Mouse (Mus musculus): ENCODE results near the gene Mipep. TPM values are rescaled to one million over a fixed set of nuclear protein-coding genes. Genes with fewer than 3 reads are reported as not detected.

Gene Mipep
- polyA plus RNA-seq, 1 experiment from 2014 or later = 20.4 TPM

GRCm38 (mm10) chr14:60851632-60852031 is 67.3 kb downstream of the Mipep start:
- no peak overlapping the region for H3K27ac ChIP-seq (ENCODE audit: low read depth, low read length)
- no peak for ATAC-seq (ENCODE audit: low read depth)
- WGBS = 93% methylated on average over 5 of the region's 5 CpGs
- H3K9me3 ChIP-seq (ENCODE audit: control insufficient read depth, low read length) = no peaks in the 10 kb centered on the region
- 0 out of 2 replicates have a peak, but pooled peaks cover 4% of the 10 kb centered on the region for H3K36me3 ChIP-seq (ENCODE audit: control insufficient read depth, insufficient read depth, low read length)
- H3K4me1 ChIP-seq (ENCODE audit: control insufficient read depth, insufficient read depth, low read length) = no peaks in the 10 kb centered on the region
- no peak overlapping the region for H3K9ac ChIP-seq (replicated peaks; ENCODE audit: low read depth, low read length)
- H3K4me3 ChIP-seq (ENCODE audit: low read depth, low read length) = no peak overlapping the region
- H3K27me3 ChIP-seq (ENCODE audit: control insufficient read depth, insufficient read depth, low read length) = no peaks in the 10 kb centered on the region
- no peak overlapping the region for H3K4me2 ChIP-seq (ENCODE audit: low read depth, low read length)

- WGBS = 59% methylated on average over 7 of the region's 7 CpGs
- Histone ChIP-seq H3K27ac (ENCODE audit: low read depth, low read length) (no peak overlapping the region), H3K36me3 (ENCODE audit: control insufficient read depth, insufficient read depth, low read length) (no peaks in the 10 kb centered on the region), H3K4me2 (ENCODE audit: low read depth, low read length) (no peak overlapping the region), H3K9me3 (ENCODE audit: control insufficient read depth, low read length) (no peaks in the 10 kb centered on the region), H3K4me3 (ENCODE audit: low read depth, low read length) (no peak overlapping the region), H3K9ac (replicated peaks; ENCODE audit: low read depth, low read length) (no peak overlapping the region), H3K4me1 (ENCODE audit: control insufficient read depth, insufficient read depth, low read length) (no peaks in the 10 kb centered on the region), H3K27me3 (ENCODE audit: control insufficient read depth, insufficient read depth, low read length) (no peaks in the 10 kb centered on the region)
- no peak for ATAC-seq (ENCODE audit: low read depth)
Observed at GRCm38 (mm10) chr14:60856199-60856912, 72.0 kb downstream of the Mipep start.

DNA sequence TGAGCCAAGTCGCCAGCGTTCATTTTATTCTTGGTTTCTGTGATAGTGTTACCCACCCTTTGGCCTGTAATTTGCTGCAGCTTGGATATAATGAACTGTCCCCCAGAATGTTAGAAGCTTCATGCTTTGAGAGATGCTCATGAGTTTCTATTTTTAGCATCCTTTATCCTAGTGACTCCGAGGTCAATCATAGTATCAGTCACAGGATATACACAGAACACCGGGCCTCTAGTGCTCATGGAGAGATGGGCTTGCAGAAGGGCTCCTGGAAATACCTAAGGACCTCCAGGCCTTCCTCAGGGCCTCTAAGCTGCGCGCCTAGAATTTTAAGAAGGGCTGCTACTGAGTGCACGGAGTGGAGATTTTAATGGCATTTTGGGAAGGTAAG is 72.5 kb downstream of the Mipep start:
- Histone ChIP-seq H3K9ac (replicated peaks; ENCODE audit: low read depth, low read length) (no peak overlapping the region), H3K4me2 (ENCODE audit: low read depth, low read length) (no peak overlapping the region), H3K4me3 (ENCODE audit: low read depth, low read length) (no peak overlapping the region), H3K4me1 (ENCODE audit: control insufficient read depth, insufficient read depth, low read length) (no peaks in the 10 kb centered on the region), H3K27me3 (ENCODE audit: control insufficient read depth, insufficient read depth, low read length) (no peaks in the 10 kb centered on the region), H3K27ac (ENCODE audit: low read depth, low read length) (no peak overlapping the region), H3K9me3 (ENCODE audit: control insufficient read depth, low read length) (no peaks in the 10 kb centered on the region), H3K36me3 (ENCODE audit: control insufficient read depth, insufficient read depth, low read length) (no peaks in the 10 kb centered on the region)
- WGBS = 84% methylated on average over 7 of the region's 7 CpGs
- no peak for ATAC-seq (ENCODE audit: low read depth)

- H3K4me1 ChIP-seq (ENCODE audit: control insufficient read depth, insufficient read depth, low read length) = no peaks in the 10 kb centered on the region
- H3K9ac ChIP-seq (replicated peaks; ENCODE audit: low read depth, low read length) = no peak overlapping the region
- 54% methylated on average over 3 of the region's 3 CpGs for WGBS
- no peaks in the 10 kb centered on the region for H3K36me3 ChIP-seq (ENCODE audit: control insufficient read depth, insufficient read depth, low read length)
- ATAC-seq (ENCODE audit: low read depth) = no peak
- no peaks in the 10 kb centered on the region for H3K9me3 ChIP-seq (ENCODE audit: control insufficient read depth, low read length)
- no peak overlapping the region for H3K4me2 ChIP-seq (ENCODE audit: low read depth, low read length)
- no peak overlapping the region for H3K4me3 ChIP-seq (ENCODE audit: low read depth, low read length)
- H3K27ac ChIP-seq (ENCODE audit: low read depth, low read length) = no peak overlapping the region
- no peaks in the 10 kb centered on the region for H3K27me3 ChIP-seq (ENCODE audit: control insufficient read depth, insufficient read depth, low read length)
Observed at GRCm38 (mm10) chr14:60863396-60863795, 79.0 kb downstream of the Mipep start.

DNA sequence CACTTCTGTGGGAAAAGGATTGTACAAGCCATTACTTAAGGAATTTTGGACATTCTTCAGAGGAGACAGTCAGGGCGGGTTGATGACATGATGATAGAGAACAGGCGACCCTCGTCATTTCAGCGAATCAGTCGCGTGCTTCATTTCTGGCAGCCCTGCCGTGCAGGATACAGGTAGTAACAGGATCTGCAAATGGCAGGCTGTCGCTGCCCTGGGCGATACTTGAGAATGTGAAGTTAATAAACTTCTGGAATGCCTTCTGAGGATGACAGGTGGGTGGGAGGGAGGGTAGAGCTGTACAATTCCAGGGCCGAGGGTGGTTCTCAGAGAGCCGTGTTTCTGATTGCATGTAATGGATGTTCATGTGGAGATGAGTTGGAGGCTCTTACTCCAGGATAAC is 82.0 kb downstream of the Mipep start:
- Histone ChIP-seq H3K9ac (replicated peaks; ENCODE audit: low read depth, low read length) (no peak overlapping the region), H3K4me1 (ENCODE audit: control insufficient read depth, insufficient read depth, low read length) (no peaks in the 10 kb centered on the region), H3K9me3 (ENCODE audit: control insufficient read depth, low read length) (no peaks in the 10 kb centered on the region), H3K36me3 (ENCODE audit: control insufficient read depth, insufficient read depth, low read length) (no peaks in the 10 kb centered on the region), H3K27ac (ENCODE audit: low read depth, low read length) (no peak overlapping the region), H3K27me3 (ENCODE audit: control insufficient read depth, insufficient read depth, low read length) (no peaks in the 10 kb centered on the region), H3K4me3 (ENCODE audit: low read depth, low read length) (no peak overlapping the region), H3K4me2 (ENCODE audit: low read depth, low read length) (no peak overlapping the region)
- ATAC-seq (ENCODE audit: low read depth) = no peak
- WGBS = 79% methylated on average over 11 of the region's 11 CpGs

DNA sequence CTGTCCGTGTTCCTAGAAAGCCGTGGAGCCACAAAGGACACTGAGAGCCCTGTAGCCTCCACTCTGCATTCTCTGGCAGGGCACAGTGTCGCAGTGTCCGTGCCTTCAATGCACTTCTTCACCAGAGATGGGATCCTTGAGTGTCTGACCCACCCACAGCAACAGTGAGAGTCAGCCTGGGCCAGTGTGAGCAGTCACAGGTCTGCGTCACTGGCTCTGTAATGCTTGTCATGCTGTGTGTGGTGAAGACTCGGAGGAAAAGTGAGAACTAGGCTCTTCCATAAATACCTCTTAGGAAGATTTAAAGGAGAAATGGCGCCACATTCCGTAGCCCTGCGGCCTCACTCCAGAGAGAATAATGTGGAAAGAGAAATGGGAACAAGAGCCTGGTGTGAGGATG is 84.0 kb downstream of the Mipep start:
- H3K9ac ChIP-seq (replicated peaks; ENCODE audit: low read depth, low read length) = no peak overlapping the region
- WGBS = 19% methylated on average over 9 of the region's 9 CpGs
- H3K27ac ChIP-seq (ENCODE audit: low read depth, low read length) = no peak overlapping the region
- H3K4me1 ChIP-seq (ENCODE audit: control insufficient read depth, insufficient read depth, low read length) = no peaks in the 10 kb centered on the region
- no peaks in the 10 kb centered on the region for H3K36me3 ChIP-seq (ENCODE audit: control insufficient read depth, insufficient read depth, low read length)
- H3K9me3 ChIP-seq (ENCODE audit: control insufficient read depth, low read length) = no peaks in the 10 kb centered on the region
- H3K4me3 ChIP-seq (ENCODE audit: low read depth, low read length) = no peak overlapping the region
- H3K27me3 ChIP-seq (ENCODE audit: control insufficient read depth, insufficient read depth, low read length) = no peaks in the 10 kb centered on the region
- no peak overlapping the region for H3K4me2 ChIP-seq (ENCODE audit: low read depth, low read length)
- no peak for ATAC-seq (ENCODE audit: low read depth)

- Histone ChIP-seq H3K27me3 (ENCODE audit: control insufficient read depth, insufficient read depth, low read length) (no peaks in the 10 kb centered on the region), H3K4me2 (ENCODE audit: low read depth, low read length) (no peak overlapping the region), H3K36me3 (ENCODE audit: control insufficient read depth, insufficient read depth, low read length) (no peaks in the 10 kb centered on the region; the same call in 1 of the 2 replicates), H3K4me3 (ENCODE audit: low read depth, low read length) (no peak overlapping the region), H3K9ac (replicated peaks; ENCODE audit: low read depth, low read length) (no peak overlapping the region), H3K9me3 (ENCODE audit: control insufficient read depth, low read length) (no peaks in the 10 kb centered on the region), H3K27ac (ENCODE audit: low read depth, low read length) (no peak overlapping the region), H3K4me1 (ENCODE audit: control insufficient read depth, insufficient read depth, low read length) (no peaks in the 10 kb centered on the region)
- WGBS = 95% methylated on average over 8 of the region's 8 CpGs
- no peak for ATAC-seq (ENCODE audit: low read depth)
Observed at GRCm38 (mm10) chr14:60871831-60872230, 87.5 kb downstream of the Mipep start.

DNA sequence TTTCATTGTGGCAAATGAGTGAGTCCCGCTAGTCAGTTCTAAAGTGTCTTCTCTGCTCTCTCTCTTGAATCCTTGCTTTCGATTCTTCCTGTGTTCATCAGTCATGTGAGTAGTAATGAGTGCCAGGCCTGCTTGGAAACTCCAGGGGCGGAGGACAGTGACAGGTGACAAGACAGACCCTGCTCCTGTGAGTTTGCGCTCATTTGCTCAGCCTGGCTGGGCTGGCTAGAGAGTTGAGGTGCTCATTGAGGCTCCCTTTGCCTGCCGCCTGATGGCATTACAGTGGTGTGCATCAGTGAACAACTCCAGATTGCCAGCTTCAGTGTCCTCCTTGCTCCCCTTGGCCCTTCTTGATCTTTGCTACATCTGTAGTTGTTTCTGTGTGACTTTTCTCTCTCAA is 97.7 kb downstream of the Mipep start:
- Histone ChIP-seq H3K27ac (ENCODE audit: low read depth, low read length) (no peak overlapping the region), H3K4me2 (ENCODE audit: low read depth, low read length) (no peak overlapping the region), H3K36me3 (ENCODE audit: control insufficient read depth, insufficient read depth, low read length) (no peaks in the 10 kb centered on the region), H3K4me1 (ENCODE audit: control insufficient read depth, insufficient read depth, low read length) (no peaks in the 10 kb centered on the region), H3K4me3 (ENCODE audit: low read depth, low read length) (no peak overlapping the region), H3K9ac (replicated peaks; ENCODE audit: low read depth, low read length) (no peak overlapping the region), H3K27me3 (ENCODE audit: control insufficient read depth, insufficient read depth, low read length) (no peaks in the 10 kb centered on the region), H3K9me3 (ENCODE audit: control insufficient read depth, low read length) (no peaks in the 10 kb centered on the region)
- WGBS = 91% methylated on average over 5 of the region's 5 CpGs
- ATAC-seq (ENCODE audit: low read depth) = no peak

- Histone ChIP-seq H3K27ac (ENCODE audit: low read depth, low read length) (no peak overlapping the region), H3K36me3 (ENCODE audit: control insufficient read depth, insufficient read depth, low read length) (no peaks in the 10 kb centered on the region), H3K4me3 (ENCODE audit: low read depth, low read length) (no peak overlapping the region), H3K4me2 (ENCODE audit: low read depth, low read length) (no peak overlapping the region), H3K9me3 (ENCODE audit: control insufficient read depth, low read length) (no peaks in the 10 kb centered on the region), H3K4me1 (ENCODE audit: control insufficient read depth, insufficient read depth, low read length) (no peaks in the 10 kb centered on the region), H3K27me3 (ENCODE audit: control insufficient read depth, insufficient read depth, low read length) (no peaks in the 10 kb centered on the region), H3K9ac (replicated peaks; ENCODE audit: low read depth, low read length) (no peak overlapping the region)
- ATAC-seq (ENCODE audit: low read depth) = no peak
- WGBS = 82% methylated on average over 4 of the region's 4 CpGs
Observed at GRCm38 (mm10) chr14:60882681-60883080, 98.3 kb downstream of the Mipep start.
